Mouse (Mus musculus): Measurements from ENCODE around the gene Pafah1b1.

The Pafah1b1 gene

GRCm38 (mm10) chr11:74660336-74660735 is 64.1 kb downstream of the Pafah1b1 start:
- DNase-seq: no peak

DNA sequence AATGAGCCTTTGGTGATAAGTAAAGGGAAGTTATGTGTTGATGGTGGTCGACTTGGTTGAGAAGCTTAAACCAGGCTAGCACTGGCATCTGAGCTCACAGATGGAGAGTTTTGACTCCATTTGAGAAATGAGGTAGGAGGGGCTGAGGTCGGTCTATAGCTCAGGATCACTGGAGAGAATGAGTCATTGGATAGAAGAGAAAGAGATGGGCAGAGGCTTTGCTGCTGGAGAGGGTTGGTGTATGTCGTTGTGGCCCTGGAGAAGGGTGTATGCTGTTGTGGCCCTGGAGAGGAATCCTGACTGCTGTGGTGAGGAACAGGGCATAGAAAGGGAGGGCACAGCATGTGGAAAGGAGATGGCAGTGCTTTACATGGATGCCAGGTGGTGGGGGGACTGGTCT is 68.5 kb downstream of the Pafah1b1 start:
- DNase-seq: no peak

- DNase-seq: no peak
These were observed 71.1 kb downstream of the Pafah1b1 start for GRCm38 (mm10) chr11:74653385-74653784.

GRCm38 (mm10) chr11:74652791-74653191 is 71.7 kb downstream of the Pafah1b1 start:
- no peak for DNase-seq

GRCm38 (mm10) chr11:74650576-74651100 is 73.8 kb downstream of the Pafah1b1 start:
- no peak for DNase-seq

- DNase-seq: peak in 1 of 2 experiments; percentile 17
These were observed 74.6 kb downstream of the Pafah1b1 start for GRCm38 (mm10) chr11:74649647-74650551.

DNA sequence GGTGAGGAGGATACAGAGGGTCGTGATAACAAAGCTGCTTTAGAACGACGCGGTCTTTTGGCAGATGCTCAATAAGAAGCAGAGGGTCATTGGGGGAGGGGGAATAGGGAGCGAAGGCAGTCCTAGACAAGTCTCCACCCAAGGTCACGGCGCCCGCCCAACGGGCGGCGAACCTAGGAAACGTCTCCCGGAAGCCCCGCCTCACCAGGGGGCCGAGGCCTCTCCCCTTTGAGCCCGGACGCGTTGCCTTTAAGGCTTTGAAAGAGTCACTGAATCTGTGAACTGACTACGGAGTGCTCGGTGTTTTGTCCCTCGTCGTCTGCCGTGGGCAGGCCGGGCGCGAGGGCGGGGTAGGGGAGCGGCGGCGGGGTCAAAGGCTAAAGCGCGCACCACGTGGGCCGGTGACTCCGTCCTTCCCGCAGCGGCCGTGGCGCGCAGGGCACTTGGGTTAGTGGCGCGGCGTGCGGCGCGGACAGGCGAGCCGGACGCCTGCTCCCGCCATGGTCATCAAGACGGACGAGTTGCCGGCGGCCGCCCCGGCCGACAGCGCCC is 75.3 kb downstream of the Pafah1b1 start, which contains the start of gene Cluh:
Gene Cluh (plus strand): TSS at position 401 of the 552 bp plus-strand sequence.
- peak; percentile 98 for DNase-seq

DNA sequence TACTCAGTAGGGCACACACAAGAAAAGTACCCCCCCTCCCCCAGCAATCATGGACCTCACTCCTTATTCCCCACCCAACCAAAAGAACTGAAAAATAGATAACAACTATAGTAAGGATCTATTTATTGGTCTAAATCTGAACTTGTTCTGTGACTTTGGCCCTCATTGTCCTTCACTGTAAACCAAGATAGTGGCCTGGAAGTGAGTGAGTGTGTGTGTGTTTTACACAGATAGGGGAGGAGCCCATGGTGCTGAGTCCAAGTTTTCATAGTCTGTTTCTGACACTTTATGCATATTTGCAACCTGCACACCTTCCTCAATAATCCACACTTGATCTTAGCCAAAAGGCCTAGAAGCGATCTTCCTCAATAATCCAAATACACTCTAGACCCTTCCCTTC is 75.8 kb downstream of the Pafah1b1 start:
- DNase-seq: no peak

- no peak for DNase-seq
These were observed 76.5 kb downstream of the Pafah1b1 start for GRCm38 (mm10) chr11:74647966-74648365.

- no peak for DNase-seq
These were observed 84.8 kb downstream of the Pafah1b1 start for GRCm38 (mm10) chr11:74639628-74640027.

DNA sequence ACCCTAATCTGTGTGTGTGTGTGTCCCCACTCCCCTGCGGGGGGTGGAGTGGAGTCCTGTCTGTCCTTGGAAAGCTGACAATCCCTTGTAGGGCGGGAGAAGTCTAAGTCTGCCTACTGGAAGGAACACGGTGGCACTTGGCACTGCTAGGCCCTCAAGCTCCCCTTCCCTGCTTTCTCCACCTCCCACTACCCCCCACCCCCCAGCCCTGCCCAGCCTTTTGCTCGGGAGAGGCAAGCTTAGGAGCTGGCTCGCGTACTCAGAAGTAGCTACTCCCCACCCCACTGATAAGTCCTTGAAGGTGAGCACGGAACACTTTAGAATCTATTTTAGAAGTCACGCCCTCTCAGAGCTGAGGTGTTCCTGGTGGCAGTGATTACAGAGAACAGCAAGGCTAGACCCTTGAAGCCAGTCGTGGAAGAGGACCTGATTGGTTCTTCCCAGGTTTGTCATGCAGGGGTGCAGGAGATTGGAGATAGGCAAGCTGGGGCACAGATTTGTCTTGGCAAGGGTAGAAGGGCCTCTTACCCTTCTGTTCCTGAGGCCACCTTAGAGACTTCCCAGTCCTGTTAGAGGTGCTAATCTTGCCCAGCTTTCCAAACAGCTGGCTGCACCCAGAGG is 85.6 kb downstream of the Pafah1b1 start:
- no peak for DNase-seq

- DNase-seq: peak; percentile 60 to 70
These were observed 86.3 kb downstream of the Pafah1b1 start for GRCm38 (mm10) chr11:74637971-74638790.

GRCm38 (mm10) chr11:74637486-74637885 is 87.0 kb downstream of the Pafah1b1 start:
- no peak for DNase-seq

DNA sequence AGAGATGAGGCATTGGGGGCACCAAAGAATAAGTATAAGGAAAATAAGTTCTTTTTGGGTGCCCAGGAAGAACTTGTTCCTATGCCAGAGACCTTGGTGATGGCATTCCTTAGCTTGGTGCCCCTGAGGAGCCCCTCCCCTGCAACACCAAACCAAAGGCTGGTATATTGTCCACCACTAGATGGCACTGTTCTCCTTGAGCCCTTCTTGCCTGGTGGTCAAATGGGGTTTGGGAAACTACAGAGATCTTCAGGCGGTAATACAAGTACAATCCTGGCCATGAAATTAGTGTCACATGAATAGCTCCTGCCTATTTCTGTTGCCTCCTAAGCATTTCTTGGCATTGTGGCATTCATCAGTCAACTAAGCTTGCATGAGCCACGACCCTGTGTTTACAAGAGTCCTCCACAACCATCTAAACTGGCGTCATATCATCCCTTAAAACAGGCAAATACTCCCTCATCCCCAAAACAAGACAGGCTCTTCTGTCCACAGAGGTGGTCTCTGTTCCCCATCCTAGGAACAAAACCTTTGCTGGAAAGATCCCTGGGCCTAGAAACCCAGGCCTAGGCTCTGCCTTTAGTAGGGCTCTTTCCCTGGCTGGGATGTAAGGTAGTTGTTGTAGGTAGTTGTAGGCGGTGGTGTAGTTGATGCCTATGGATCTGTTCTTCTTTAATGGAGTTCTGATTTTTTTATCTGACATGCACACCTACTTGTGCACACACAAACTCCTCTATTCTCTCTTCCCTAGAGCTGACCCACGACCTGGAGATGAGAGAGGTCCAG is 89.8 kb downstream of the Pafah1b1 start:
- DNase-seq: peak; percentile 45 to 46

GRCm38 (mm10) chr11:74631880-74632789 is 92.3 kb downstream of the Pafah1b1 start:
- DNase-seq: no peak

DNA sequence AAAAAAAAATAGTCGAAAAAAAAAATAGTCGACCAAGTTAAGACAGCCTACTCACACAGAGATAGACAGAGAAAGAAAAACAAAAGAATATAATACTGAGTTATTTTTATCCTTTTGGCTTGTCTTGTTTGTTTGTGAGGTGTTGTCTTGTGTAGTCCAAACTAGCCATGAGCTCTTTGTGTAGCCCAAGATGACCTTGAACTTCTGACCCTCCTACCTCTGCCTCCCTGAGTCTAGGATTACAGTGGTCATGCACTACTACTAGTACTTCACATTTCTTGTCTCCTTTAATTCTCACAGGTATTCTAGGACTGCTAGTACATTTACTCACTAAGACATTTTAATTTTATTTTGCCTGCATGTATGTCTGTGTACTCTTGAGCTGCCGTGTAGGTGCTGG is 97.0 kb downstream of the Pafah1b1 start:
- no peak for DNase-seq

DNA sequence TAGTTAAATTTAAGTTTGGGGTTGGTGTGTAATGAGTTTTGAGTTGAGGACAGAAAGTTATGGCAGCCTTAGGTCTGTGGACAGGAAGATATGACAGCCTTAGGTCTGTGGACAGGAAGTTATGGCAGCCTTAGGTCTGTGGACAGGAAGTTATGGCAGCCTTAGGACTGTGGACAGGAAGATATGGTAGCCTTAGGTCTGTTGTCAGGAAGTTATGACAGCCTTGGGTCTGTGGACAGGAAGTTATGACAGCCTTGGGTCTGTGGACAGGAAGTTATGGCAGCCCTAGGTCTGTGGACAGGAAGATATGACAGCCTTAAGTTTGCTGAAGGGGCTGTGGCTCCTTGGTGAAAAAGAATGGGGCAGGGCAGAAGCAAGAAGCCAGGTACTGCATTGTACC is 99.1 kb downstream of the Pafah1b1 start:
- DNase-seq: no peak
